Mouse (Mus musculus): ENCODE results near the gene Adam12. TPM values are rescaled to one million over a fixed set of nuclear protein-coding genes. Genes with fewer than 3 reads are reported as not detected.

Adam12 gene
- polyA plus RNA-seq, 1 experiment from 2014 or later, result 3.1 TPM

- no peaks in the 10 kb centered on the region for H3K27me3 ChIP-seq (ENCODE audit: control insufficient read depth, insufficient read depth, low read length)
- no peak for ATAC-seq (replicated peaks; ENCODE audit: extremely low read depth, insufficient read depth, low FRiP score)
- peaks cover 8% of the 10 kb centered on the region for H3K4me1 ChIP-seq (ENCODE audit: control insufficient read depth, insufficient read depth, low read length)
- H3K9me3 ChIP-seq (replicated peaks; ENCODE audit: control insufficient read depth, low read length), result no peaks in the 10 kb centered on the region
- no peaks in the 10 kb centered on the region for H3K36me3 ChIP-seq (ENCODE audit: control insufficient read depth, insufficient read depth)
- H3K4me2 ChIP-seq (ENCODE audit: low read depth, low read length), result no peak overlapping the region
- 86% methylated on average over 5 of the region's 5 CpGs for WGBS
- H3K27ac ChIP-seq (ENCODE audit: low read length), result no peak overlapping the region
- no peak overlapping the region for H3K4me3 ChIP-seq (ENCODE audit: low read length)
- H3K9ac ChIP-seq (ENCODE audit: low read length), result no peak overlapping the region
Observed at GRCm38 (mm10) chr7:133967906-133968305, 264.0 kb downstream of the Adam12 start.

DNA sequence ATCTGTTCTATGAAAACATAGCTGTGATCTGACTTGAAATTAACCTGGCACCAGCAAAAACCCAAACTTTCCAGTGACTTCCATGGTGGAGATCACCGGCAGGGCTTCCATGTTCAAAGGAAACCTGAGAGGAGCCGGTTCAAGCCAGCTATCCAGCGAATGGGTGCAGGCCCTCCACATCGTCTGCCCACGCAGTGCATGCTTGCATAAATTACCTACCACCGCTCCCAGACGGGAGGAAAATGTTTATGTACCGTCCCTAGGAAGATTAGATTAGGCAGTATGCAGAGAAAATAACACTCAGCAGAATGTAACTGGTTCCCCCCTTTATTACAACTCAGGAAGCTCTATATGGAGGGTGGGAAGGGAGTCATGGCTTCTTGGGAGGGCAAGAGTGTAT lies 268.4 kb downstream of the Adam12 start:
- Histone ChIP-seq H3K27ac (ENCODE audit: low read length) (no peak overlapping the region), H3K9ac (ENCODE audit: low read length) (no peak overlapping the region), H3K36me3 (ENCODE audit: control insufficient read depth, insufficient read depth) (no peaks in the 10 kb centered on the region), H3K4me1 (ENCODE audit: control insufficient read depth, insufficient read depth, low read length) (peaks cover 2% of the 10 kb centered on the region; the same call in 1 of the 2 replicates), H3K27me3 (ENCODE audit: control insufficient read depth, insufficient read depth, low read length) (no peaks in the 10 kb centered on the region), H3K4me2 (ENCODE audit: low read depth, low read length) (no peak overlapping the region), H3K9me3 (replicated peaks; ENCODE audit: control insufficient read depth, low read length) (no peaks in the 10 kb centered on the region), H3K4me3 (ENCODE audit: low read length) (no peak overlapping the region)
- no peak for ATAC-seq (replicated peaks; ENCODE audit: extremely low read depth, insufficient read depth, low FRiP score)
- WGBS, result 44% methylated on average over 8 of the region's 8 CpGs

DNA sequence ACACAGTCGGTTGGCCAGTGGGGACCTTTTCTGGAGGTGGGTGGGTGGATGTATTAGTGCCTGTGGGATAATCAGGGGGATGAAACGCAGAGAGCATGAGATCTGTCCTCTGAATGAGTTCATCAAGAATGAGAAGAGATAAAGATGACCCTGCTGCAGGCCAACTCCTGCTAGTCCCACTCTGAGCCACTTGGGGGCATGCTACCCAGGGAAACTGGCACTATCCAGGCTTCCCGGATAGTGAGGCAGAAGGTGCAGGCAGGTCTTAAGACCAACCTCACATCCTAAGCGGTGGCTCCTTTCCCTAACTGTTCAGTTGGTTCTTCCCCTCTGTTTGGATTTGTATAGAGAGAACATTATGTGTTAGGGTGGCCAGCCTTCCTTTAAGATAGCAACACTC lies 272.7 kb downstream of the Adam12 start:
- peaks cover 2% of the 10 kb centered on the region; the same call in 1 of the 2 replicates for H3K4me1 ChIP-seq (ENCODE audit: control insufficient read depth, insufficient read depth, low read length)
- no peak overlapping the region for H3K4me3 ChIP-seq (ENCODE audit: low read length)
- H3K27ac ChIP-seq (ENCODE audit: low read length), result no peak overlapping the region
- H3K9ac ChIP-seq (ENCODE audit: low read length), result no peak overlapping the region
- no peaks in the 10 kb centered on the region for H3K36me3 ChIP-seq (ENCODE audit: control insufficient read depth, insufficient read depth)
- no peaks in the 10 kb centered on the region for H3K9me3 ChIP-seq (replicated peaks; ENCODE audit: control insufficient read depth, low read length)
- H3K27me3 ChIP-seq (ENCODE audit: control insufficient read depth, insufficient read depth, low read length), result no peaks in the 10 kb centered on the region
- H3K4me2 ChIP-seq (ENCODE audit: low read depth, low read length), result no peak overlapping the region
- 47% methylated on average over 4 of the region's 4 CpGs for WGBS
- ATAC-seq (replicated peaks; ENCODE audit: extremely low read depth, insufficient read depth, low FRiP score), result 0 out of 2 replicates have a peak, but pooled peaks have one; percentile 32

DNA sequence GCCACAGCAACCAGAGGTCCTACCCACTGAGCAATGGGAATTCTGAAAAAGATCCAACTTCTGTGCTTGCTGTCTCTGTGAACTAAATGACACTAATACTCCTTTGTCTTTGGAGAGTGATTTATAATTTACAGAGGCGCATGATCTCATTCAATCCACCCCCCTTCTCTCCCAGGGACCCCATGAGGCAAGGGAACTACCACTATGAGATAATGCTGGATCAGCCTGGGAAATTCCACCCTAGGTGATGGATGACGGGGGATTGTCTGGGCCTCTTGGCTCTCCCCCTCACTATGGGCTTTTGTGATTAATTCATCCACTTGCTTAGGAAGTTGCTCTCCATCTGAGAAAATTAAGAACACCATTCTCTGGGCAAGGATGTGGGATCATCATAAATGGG lies 274.1 kb downstream of the Adam12 start:
- H3K27ac ChIP-seq (ENCODE audit: low read length), result no peak overlapping the region
- H3K4me2 ChIP-seq (ENCODE audit: low read depth, low read length), result no peak overlapping the region
- H3K27me3 ChIP-seq (ENCODE audit: control insufficient read depth, insufficient read depth, low read length), result no peaks in the 10 kb centered on the region
- H3K9me3 ChIP-seq (replicated peaks; ENCODE audit: control insufficient read depth, low read length), result no peaks in the 10 kb centered on the region
- no peak overlapping the region for H3K4me3 ChIP-seq (ENCODE audit: low read length)
- peaks cover 2% of the 10 kb centered on the region; the same call in 1 of the 2 replicates for H3K4me1 ChIP-seq (ENCODE audit: control insufficient read depth, insufficient read depth, low read length)
- no peak; the same call in 1 of the 2 replicates for ATAC-seq (replicated peaks; ENCODE audit: extremely low read depth, insufficient read depth, low FRiP score)
- 53% methylated on average over 2 of the region's 2 CpGs for WGBS
- H3K36me3 ChIP-seq (ENCODE audit: control insufficient read depth, insufficient read depth), result no peaks in the 10 kb centered on the region
- no peak overlapping the region for H3K9ac ChIP-seq (ENCODE audit: low read length)

- H3K4me1 ChIP-seq (ENCODE audit: control insufficient read depth, insufficient read depth, low read length), result peaks cover 14% of the 10 kb centered on the region
- no peak overlapping the region for H3K9ac ChIP-seq (ENCODE audit: low read length)
- 0 out of 2 replicates have a peak overlapping the region, but pooled peaks have one; percentile 18 for H3K27ac ChIP-seq (ENCODE audit: low read length)
- no peak overlapping the region for H3K4me3 ChIP-seq (ENCODE audit: low read length)
- no peaks in the 10 kb centered on the region for H3K27me3 ChIP-seq (ENCODE audit: control insufficient read depth, insufficient read depth, low read length)
- 56% methylated on average over 9 of the region's 9 CpGs for WGBS
- H3K4me2 ChIP-seq (ENCODE audit: low read depth, low read length), result no peak overlapping the region
- H3K36me3 ChIP-seq (ENCODE audit: control insufficient read depth, insufficient read depth), result no peaks in the 10 kb centered on the region
- ATAC-seq (replicated peaks; ENCODE audit: extremely low read depth, insufficient read depth, low FRiP score), result no peak
- no peaks in the 10 kb centered on the region for H3K9me3 ChIP-seq (replicated peaks; ENCODE audit: control insufficient read depth, low read length)
Observed at GRCm38 (mm10) chr7:133954111-133955091, 277.5 kb downstream of the Adam12 start.

- WGBS, result 41% methylated on average over 14 of the region's 14 CpGs
- Histone ChIP-seq H3K9ac (ENCODE audit: low read length) (no peak overlapping the region), H3K27me3 (ENCODE audit: control insufficient read depth, insufficient read depth, low read length) (no peaks in the 10 kb centered on the region), H3K9me3 (replicated peaks; ENCODE audit: control insufficient read depth, low read length) (no peaks in the 10 kb centered on the region), H3K36me3 (ENCODE audit: control insufficient read depth, insufficient read depth) (no peaks in the 10 kb centered on the region), H3K4me3 (ENCODE audit: low read length) (no peak overlapping the region), H3K4me1 (ENCODE audit: control insufficient read depth, insufficient read depth, low read length) (peaks cover 12% of the 10 kb centered on the region), H3K27ac (ENCODE audit: low read length) (peak overlapping the region; percentile 66), H3K4me2 (ENCODE audit: low read depth, low read length) (no peak overlapping the region; the same call in 1 of the 2 replicates)
- ATAC-seq (replicated peaks; ENCODE audit: extremely low read depth, insufficient read depth, low FRiP score), result peak; percentile 83
Observed at GRCm38 (mm10) chr7:133951777-133952545, 280.0 kb downstream of the Adam12 start.

GRCm38 (mm10) chr7:133947360-133947759 lies 284.6 kb downstream of the Adam12 start:
- H3K4me2 ChIP-seq (ENCODE audit: low read depth, low read length), result no peak overlapping the region
- no peak overlapping the region for H3K27ac ChIP-seq (ENCODE audit: low read length)
- WGBS, result 84% methylated on average over 2 of the region's 2 CpGs
- ATAC-seq (replicated peaks; ENCODE audit: extremely low read depth, insufficient read depth, low FRiP score), result no peak
- no peaks in the 10 kb centered on the region for H3K27me3 ChIP-seq (ENCODE audit: control insufficient read depth, insufficient read depth, low read length)
- H3K36me3 ChIP-seq (ENCODE audit: control insufficient read depth, insufficient read depth), result no peaks in the 10 kb centered on the region
- peaks cover 11% of the 10 kb centered on the region for H3K4me1 ChIP-seq (ENCODE audit: control insufficient read depth, insufficient read depth, low read length)
- H3K4me3 ChIP-seq (ENCODE audit: low read length), result no peak overlapping the region
- H3K9ac ChIP-seq (ENCODE audit: low read length), result no peak overlapping the region
- H3K9me3 ChIP-seq (replicated peaks; ENCODE audit: control insufficient read depth, low read length), result no peaks in the 10 kb centered on the region

DNA sequence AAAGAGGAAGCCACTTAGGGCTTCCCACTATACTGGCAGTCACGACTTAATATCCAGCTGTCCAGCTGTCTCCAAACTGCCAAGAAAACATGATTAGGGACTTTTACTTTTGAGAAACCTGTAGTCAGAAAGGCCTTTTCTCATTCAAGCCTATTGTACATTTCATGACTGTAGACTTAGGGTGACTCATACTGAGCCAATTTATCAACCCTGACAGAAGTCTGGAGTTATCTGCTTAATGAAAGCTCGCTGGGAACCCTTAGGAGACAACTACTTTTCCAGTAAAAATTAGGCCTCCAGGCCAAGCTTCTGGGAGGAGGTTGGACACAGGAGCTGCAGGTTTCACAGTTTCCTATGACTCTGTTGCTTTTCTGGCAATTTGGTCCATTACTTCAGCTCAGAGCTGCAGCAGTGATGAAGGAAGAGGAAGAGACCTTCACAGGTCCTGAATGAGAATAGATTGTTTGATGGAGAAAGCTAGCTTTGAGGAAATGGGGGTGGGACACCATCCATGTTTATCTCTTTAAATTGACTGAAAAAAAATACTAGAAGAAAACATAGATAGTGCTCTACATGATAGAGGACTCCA lies 285.1 kb downstream of the Adam12 start:
- Histone ChIP-seq H3K4me3 (ENCODE audit: low read length) (no peak overlapping the region), H3K4me1 (ENCODE audit: control insufficient read depth, insufficient read depth, low read length) (peaks cover 6% of the 10 kb centered on the region), H3K36me3 (ENCODE audit: control insufficient read depth, insufficient read depth) (no peaks in the 10 kb centered on the region), H3K4me2 (ENCODE audit: low read depth, low read length) (no peak overlapping the region), H3K9ac (ENCODE audit: low read length) (no peak overlapping the region), H3K27me3 (ENCODE audit: control insufficient read depth, insufficient read depth, low read length) (no peaks in the 10 kb centered on the region), H3K27ac (ENCODE audit: low read length) (no peak overlapping the region), H3K9me3 (replicated peaks; ENCODE audit: control insufficient read depth, low read length) (no peaks in the 10 kb centered on the region)
- ATAC-seq (replicated peaks; ENCODE audit: extremely low read depth, insufficient read depth, low FRiP score), result no peak
- WGBS, result 36% methylated on average over 2 of the region's 2 CpGs
